Mouse (Mus musculus): ENCODE data around the gene Lrch3.

DNA sequence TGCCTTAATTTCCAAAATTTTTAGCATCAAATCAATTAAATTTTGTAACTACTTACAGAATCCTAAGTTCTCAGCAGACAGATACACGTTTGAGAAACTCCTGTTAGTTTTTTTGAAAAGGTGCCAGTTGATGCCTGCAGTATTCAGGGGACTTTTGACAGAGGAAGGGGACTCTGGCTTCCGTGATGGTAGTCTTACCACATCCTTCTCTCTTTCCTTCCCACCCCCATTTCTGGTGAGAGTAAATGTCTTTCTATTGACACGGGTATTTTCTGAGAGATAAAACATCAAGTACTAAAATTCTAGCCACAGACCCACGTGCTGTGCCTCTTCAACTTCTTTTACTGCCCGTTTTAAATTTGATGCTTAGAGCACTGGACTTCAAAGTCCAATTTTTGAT, 39.9 kb downstream of the Lrch3 start:
- no peak for TF ChIP-seq POLR2A (IDR thresholded peaks at IDR 0.05; ENCODE audit: borderline replicate concordance, extremely low read depth, insufficient read depth, insufficient read length, poor library complexity, severe bottlenecking)
- no peak for TF ChIP-seq CTCF (IDR thresholded peaks at IDR 0.05; ENCODE audit: borderline replicate concordance, extremely low read depth, insufficient read depth, insufficient read length)
